Mouse (Mus musculus): ENCODE measurements around the gene Ntsr2. TPM values are rescaled to one million over a fixed set of nuclear protein-coding genes. Genes with fewer than 3 reads are reported as not detected.

The Ntsr2 gene
- polyA plus RNA-seq, 1 experiment = not detected

- no peak for TF ChIP-seq REST (IDR thresholded peaks at IDR 0.05; ENCODE audit: insufficient read depth, insufficient read length)
- no peak for TF ChIP-seq POLR2AphosphoS2 (IDR thresholded peaks at IDR 0.05; ENCODE audit: insufficient read length, low read depth)
- TF ChIP-seq E2F4 (IDR thresholded peaks at IDR 0.05; ENCODE audit: insufficient read depth) = no peak
- TF ChIP-seq CEBPB (IDR thresholded peaks at IDR 0.05; ENCODE audit: insufficient read depth, poor library complexity, severe bottlenecking) = no peak
- TF ChIP-seq SRF (IDR thresholded peaks at IDR 0.05; ENCODE audit: control insufficient read depth, insufficient read length, low read depth) = no peak
- no peak for TF ChIP-seq USF1 (IDR thresholded peaks at IDR 0.05; ENCODE audit: low read depth)
- TF ChIP-seq MYOG (IDR thresholded peaks at IDR 0.05; ENCODE audit: control insufficient read depth in 1 of 3, insufficient read depth in 1 of 3, insufficient read length in 2 of 3, low read depth in 2 of 3) = no peak
- TF ChIP-seq TCF12 (IDR thresholded peaks at IDR 0.05; ENCODE audit: insufficient read depth, poor library complexity, severe bottlenecking) = no peak
- no peak for TF ChIP-seq MAX (IDR thresholded peaks at IDR 0.05; ENCODE audit: low read depth)
- no peak for TF ChIP-seq MYOD1 (IDR thresholded peaks at IDR 0.05; ENCODE audit: control insufficient read depth in 1 of 3, insufficient read length in 2 of 3, low read depth in 2 of 3)
- no peak for TF ChIP-seq POLR2A (IDR thresholded peaks at IDR 0.05; ENCODE audit: insufficient read length, low read depth)
- TF ChIP-seq TCF3 (IDR thresholded peaks at IDR 0.05; ENCODE audit: insufficient read length, low read depth) = no peak
- Histone ChIP-seq H3ac (ENCODE audit: control insufficient read depth, insufficient read length) (no peak overlapping the region), H3K27me3 (ENCODE audit: control insufficient read depth, insufficient read depth, insufficient read length) (peaks cover 53% of the 10 kb centered on the region), H3K4me3 (no peak overlapping the region), H3K4me2 (ENCODE audit: low read depth) (no peak overlapping the region), H3K79me2 (ENCODE audit: control insufficient read depth, insufficient read depth) (no peaks in the 10 kb centered on the region), H3K36me3 (ENCODE audit: control insufficient read depth, insufficient read depth) (no peaks in the 10 kb centered on the region)
Observed at GRCm38 (mm10) chr12:16656906-16657875, 4.0 kb downstream of the Ntsr2 start.

GRCm38 (mm10) chr12:16661459-16661858, 8.3 kb downstream of the Ntsr2 start:
- H3K36me3 ChIP-seq (ENCODE audit: control insufficient read depth, insufficient read depth) = no peaks in the 10 kb centered on the region
- TF ChIP-seq REST (IDR thresholded peaks at IDR 0.05; ENCODE audit: insufficient read depth, insufficient read length) (no peak), CEBPB (IDR thresholded peaks at IDR 0.05; ENCODE audit: insufficient read depth, poor library complexity, severe bottlenecking) (no peak), MYOD1 (IDR thresholded peaks at IDR 0.05; ENCODE audit: control insufficient read depth in 1 of 3, insufficient read length in 2 of 3, low read depth in 2 of 3) (no peak), SRF (IDR thresholded peaks at IDR 0.05; ENCODE audit: control insufficient read depth, insufficient read length, low read depth) (no peak), TCF12 (IDR thresholded peaks at IDR 0.05; ENCODE audit: insufficient read depth, poor library complexity, severe bottlenecking) (no peak), USF1 (IDR thresholded peaks at IDR 0.05; ENCODE audit: low read depth) (no peak), E2F4 (IDR thresholded peaks at IDR 0.05; ENCODE audit: insufficient read depth) (no peak), MYOG (IDR thresholded peaks at IDR 0.05; ENCODE audit: control insufficient read depth in 1 of 3, insufficient read depth in 1 of 3, insufficient read length in 2 of 3, low read depth in 2 of 3) (no peak), MAX (IDR thresholded peaks at IDR 0.05; ENCODE audit: low read depth) (no peak), POLR2A (IDR thresholded peaks at IDR 0.05; ENCODE audit: insufficient read length, low read depth) (no peak), POLR2AphosphoS2 (IDR thresholded peaks at IDR 0.05; ENCODE audit: insufficient read length, low read depth) (no peak), TCF3 (IDR thresholded peaks at IDR 0.05; ENCODE audit: insufficient read length, low read depth) (no peak)

GRCm38 (mm10) chr12:16661936-16662335, 8.8 kb downstream of the Ntsr2 start:
- no peaks in the 10 kb centered on the region for H3K79me2 ChIP-seq (ENCODE audit: control insufficient read depth, insufficient read depth)

More at GRCm38 (mm10) chr12:16661459-16661858, 8.3 kb downstream of the Ntsr2 start:
- Histone ChIP-seq H3K27me3 (ENCODE audit: control insufficient read depth, insufficient read depth, insufficient read length) (peaks cover 31% of the 10 kb centered on the region), H3K4me2 (ENCODE audit: low read depth) (no peak overlapping the region), H3K79me2 (ENCODE audit: control insufficient read depth, insufficient read depth) (no peaks in the 10 kb centered on the region), H3K4me3 (no peak overlapping the region), H3ac (ENCODE audit: control insufficient read depth, insufficient read length) (no peak overlapping the region)

GRCm38 (mm10) chr12:16662955-16663585, 9.9 kb downstream of the Ntsr2 start:
- peaks cover 29% of the 10 kb centered on the region for H3K27me3 ChIP-seq (ENCODE audit: control insufficient read depth, insufficient read depth, insufficient read length)
- H3K36me3 ChIP-seq (ENCODE audit: control insufficient read depth, insufficient read depth) = no peaks in the 10 kb centered on the region
- no peak for TF ChIP-seq E2F4 (IDR thresholded peaks at IDR 0.05; ENCODE audit: insufficient read depth)
- no peak for TF ChIP-seq USF1 (IDR thresholded peaks at IDR 0.05; ENCODE audit: low read depth)
- no peak for TF ChIP-seq TCF12 (IDR thresholded peaks at IDR 0.05; ENCODE audit: insufficient read depth, poor library complexity, severe bottlenecking)
- no peak for TF ChIP-seq MYOD1 (IDR thresholded peaks at IDR 0.05; ENCODE audit: control insufficient read depth in 1 of 3, insufficient read length in 2 of 3, low read depth in 2 of 3)
- no peak for TF ChIP-seq MYOG (IDR thresholded peaks at IDR 0.05; ENCODE audit: control insufficient read depth in 1 of 3, insufficient read depth in 1 of 3, insufficient read length in 2 of 3, low read depth in 2 of 3)
- no peaks in the 10 kb centered on the region for H3K79me2 ChIP-seq (ENCODE audit: control insufficient read depth, insufficient read depth)
- H3ac ChIP-seq (ENCODE audit: control insufficient read depth, insufficient read length) = no peak overlapping the region
- H3K4me2 ChIP-seq (ENCODE audit: low read depth) = no peak overlapping the region
- no peak overlapping the region for H3K4me3 ChIP-seq

More at GRCm38 (mm10) chr12:16661936-16662335, 8.8 kb downstream of the Ntsr2 start:
- peaks cover 31% of the 10 kb centered on the region for H3K27me3 ChIP-seq (ENCODE audit: control insufficient read depth, insufficient read depth, insufficient read length)
- H3K4me3 ChIP-seq = no peak overlapping the region
- TF ChIP-seq MYOD1 (IDR thresholded peaks at IDR 0.05; ENCODE audit: control insufficient read depth in 1 of 3, insufficient read length in 2 of 3, low read depth in 2 of 3) = no peak
- TF ChIP-seq CEBPB (IDR thresholded peaks at IDR 0.05; ENCODE audit: insufficient read depth, poor library complexity, severe bottlenecking) = no peak
- TF ChIP-seq USF1 (IDR thresholded peaks at IDR 0.05; ENCODE audit: low read depth) = no peak
- H3K36me3 ChIP-seq (ENCODE audit: control insufficient read depth, insufficient read depth) = no peaks in the 10 kb centered on the region
- H3K4me2 ChIP-seq (ENCODE audit: low read depth) = no peak overlapping the region
- H3ac ChIP-seq (ENCODE audit: control insufficient read depth, insufficient read length) = no peak overlapping the region

Measured in myocyte (in vitro differentiated cells).